Comparison of ENCODE assay signal across 22 mouse cellular contexts in the genomic region with DNA sequence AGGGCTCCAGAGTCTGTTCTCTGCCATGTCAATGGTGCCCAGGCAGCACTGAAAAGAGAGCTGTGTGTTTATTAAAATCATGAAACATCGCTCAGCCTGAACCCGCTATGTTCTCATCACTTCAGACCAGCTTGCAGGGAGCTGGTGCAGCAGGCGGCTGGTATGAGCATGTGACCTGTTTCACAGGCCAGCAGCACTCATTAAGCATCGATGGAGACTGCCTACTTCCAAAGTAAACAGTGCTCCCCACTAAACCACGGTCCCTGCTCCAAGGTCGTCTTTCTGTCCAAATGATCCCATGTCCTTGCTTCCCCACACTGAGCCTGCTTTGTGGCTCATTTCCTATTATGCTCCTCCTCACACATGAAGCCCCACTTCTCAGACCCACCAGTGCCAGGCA. TPM values are rescaled to one million over a fixed set of nuclear protein-coding genes. Genes with fewer than 3 reads are reported as not detected.
DNase-seq lines count a peak whose midpoint lies in the region; ATAC-seq lines count a peak whose summit lies in the region.
"Had no signal": no experiment of that assay in that cellular context is flagged by ENCODE, and none has a peak within 500 bp of the region (broad histone marks: within the 10 kb centered on the region; RNA-seq: fewer than 3 reads in every experiment).

No protein-coding gene starts in this region.

- no peak for ATAC-seq in heart, embryonic 12.5 days (ENCODE audit: insufficient number of reproducible peaks, low FRiP score)
- no peak for ATAC-seq in megakaryocyte progenitor cell, adult 5-6 weeks (replicated peaks; ENCODE audit: poor library complexity)
- ATAC-seq: activated CD4-positive, CD25-positive, alpha-beta regulatory T cell, adult 4 months; forebrain, embryonic 16.5 days had no signal

- H3K4me3 ChIP-seq in heart, embryonic 12.5 days: no peak overlapping the region
- H3K4me3 ChIP-seq: limb, embryonic 12.5 days; lung, embryonic 15.5 days; midbrain, embryonic 10.5 days had no signal

- H3K4me1 ChIP-seq in heart, embryonic 12.5 days (replicated peaks): no peaks in the 10 kb centered on the region
- H3K4me1 ChIP-seq: limb, embryonic 12.5 days; lung, embryonic 15.5 days; midbrain, embryonic 10.5 days had no signal

- DNase-seq in adrenal gland, adult 2 months: peak; percentile 61
- DNase-seq in adrenal gland, postnatal 4 days (ENCODE audit: low spot score in 2 of 2): no peak
- peak; percentile 40 to 45 for DNase-seq in heart, adult 18-20 months
- DNase-seq in kidney, adult 18-20 months: peak; percentile 24
- no peak for DNase-seq in kidney, adult 8-10 months
- DNase-seq in MN1 (ENCODE audit: low spot score): peak; percentile 48
- DNase-seq: cerebellum, adult 11-12 months; cerebellum, postnatal 25 days; embryo, embryonic 11 days; kidney, adult 9 months; lung, postnatal 4 days; right cerebral cortex, postnatal 14 days; spleen, adult 18-20 months; thymus, postnatal 25 days had no signal

- H3K9ac ChIP-seq in heart, embryonic 12.5 days: no peak overlapping the region
- H3K9ac ChIP-seq: limb, embryonic 12.5 days; liver, embryonic 14.5 days; lung, embryonic 15.5 days had no signal

- H3K27me3 ChIP-seq in heart, embryonic 12.5 days (replicated peaks): no peaks in the 10 kb centered on the region
- H3K27me3 ChIP-seq: limb, embryonic 12.5 days; lung, embryonic 15.5 days had no signal

- peaks cover 96% of the 10 kb centered on the region for H3K36me3 ChIP-seq in heart, embryonic 12.5 days

- 87% methylated on average over 6 of the region's 6 CpGs for WGBS in heart, embryonic 12.5 days

- H3K9me3 ChIP-seq in heart, embryonic 12.5 days (replicated peaks): no peaks in the 10 kb centered on the region
- H3K9me3 ChIP-seq: limb, embryonic 12.5 days; lung, embryonic 15.5 days; midbrain, embryonic 10.5 days had no signal

- no peak overlapping the region for H3K27ac ChIP-seq in heart, embryonic 12.5 days (ENCODE audit: poor library complexity, severe bottlenecking)
- H3K27ac ChIP-seq: limb, embryonic 12.5 days; liver, embryonic 14.5 days; lung, embryonic 15.5 days; midbrain, embryonic 10.5 days had no signal

- H3K4me2 ChIP-seq in heart, embryonic 12.5 days: no peak overlapping the region
- H3K4me2 ChIP-seq: limb, embryonic 12.5 days; lung, embryonic 15.5 days had no signal

RNA-seq across cellular contexts. Expression of a gene that starts 14.2 kb away (rescaled TPM):
- 100 to 1,000 TPM; 164 to 221 TPM for total RNA-seq in adrenal gland, adult 2 months (2021)
- polyA plus RNA-seq in adrenal gland, adult 2 months (2012; rRNA removed): 77.6 and 98.7 TPM in 2 replicates
- 100 to 1,000 TPM; 140 to 144 TPM for total RNA-seq in adrenal gland, postnatal 4 days (2021)
- 100 to 1,000 TPM; 623 to 655 TPM for total RNA-seq in heart, adult 18-20 months (2021)
- 121 and 123 TPM in 2 replicates for polyA plus RNA-seq in heart, embryonic 12.5 days (2016; fragmentation: Nextera tagmentation; extraction: Ambion mirVana)
- total RNA-seq in megakaryocyte progenitor cell, adult 5-6 weeks (2015): 24.3 and 25.0 TPM in 2 replicates
- 29.1 and 33.6 TPM in 2 replicates for total RNA-seq in megakaryocyte progenitor cell, adult 5-6 weeks (2017)

RNA-seq across cellular contexts. Expression of a gene that starts 21.6 kb away (rescaled TPM):
- 10 to 100 TPM in 1 of 2 experiments, 1 to 10 TPM in 1; 7.8 to 11.7 TPM for total RNA-seq in adrenal gland, adult 2 months (2021)
- 0.50 and 0.75 TPM in 2 replicates for polyA plus RNA-seq in adrenal gland, adult 2 months (2012; rRNA removed)
- total RNA-seq in adrenal gland, postnatal 4 days (2021): 1 to 10 TPM; 7.6 to 8.2 TPM
- 10 to 100 TPM; 17.2 to 22.3 TPM for total RNA-seq in heart, adult 18-20 months (2021)
- polyA plus RNA-seq in heart, embryonic 12.5 days (2016; fragmentation: Nextera tagmentation; extraction: Ambion mirVana): 9.0 and 9.1 TPM in 2 replicates
- 4.2 and 5.3 TPM in 2 replicates for total RNA-seq in megakaryocyte progenitor cell, adult 5-6 weeks (2015)
- 13.4 and 15.9 TPM in 2 replicates for total RNA-seq in megakaryocyte progenitor cell, adult 5-6 weeks (2017)

RNA-seq across cellular contexts. Expression of a gene that starts 21.7 kb away (rescaled TPM):
- total RNA-seq in adrenal gland, adult 2 months (2021): 10 to 100 TPM; 13.9 to 16.5 TPM
- polyA plus RNA-seq in adrenal gland, adult 2 months (2012; rRNA removed): 104 and 123 TPM in 2 replicates
- total RNA-seq in adrenal gland, postnatal 4 days (2021): 10 to 100 TPM; 40.8 to 42.6 TPM
- 1 to 10 TPM; 4.6 to 7.5 TPM for total RNA-seq in heart, adult 18-20 months (2021)
- 23.4 and 26.3 TPM in 2 replicates for polyA plus RNA-seq in heart, embryonic 12.5 days (2016; fragmentation: Nextera tagmentation; extraction: Ambion mirVana)
- 34.1 and 40.2 TPM in 2 replicates for total RNA-seq in megakaryocyte progenitor cell, adult 5-6 weeks (2015)
- total RNA-seq in megakaryocyte progenitor cell, adult 5-6 weeks (2017): 43.6 and 50.4 TPM in 2 replicates

RNA-seq across cellular contexts. Expression of a gene that starts 42.2 kb away (rescaled TPM):
- total RNA-seq in adrenal gland, adult 2 months (2021): 10 to 100 TPM; 22.7 to 25.7 TPM
- polyA plus RNA-seq in adrenal gland, adult 2 months (2012; rRNA removed): 0.75 and 1.2 TPM in 2 replicates
- 10 to 100 TPM; 29.6 to 29.9 TPM for total RNA-seq in adrenal gland, postnatal 4 days (2021)
- total RNA-seq in heart, adult 18-20 months (2021): 10 to 100 TPM in 1 of 2 experiments, 1 to 10 TPM in 1; 9.8 to 10.9 TPM
- 5.0 and 5.9 TPM in 2 replicates for polyA plus RNA-seq in heart, embryonic 12.5 days (2016; fragmentation: Nextera tagmentation; extraction: Ambion mirVana)
- 8.3 and 9.5 TPM in 2 replicates for total RNA-seq in megakaryocyte progenitor cell, adult 5-6 weeks (2015)
- total RNA-seq in megakaryocyte progenitor cell, adult 5-6 weeks (2017): 6.1 and 8.6 TPM in 2 replicates

RNA-seq across cellular contexts. Expression of a gene that starts 46.2 kb away (rescaled TPM):
- 10 to 100 TPM; 36.4 to 44.0 TPM for total RNA-seq in adrenal gland, adult 2 months (2021)
- 36.1 and 46.5 TPM in 2 replicates for polyA plus RNA-seq in adrenal gland, adult 2 months (2012; rRNA removed)
- total RNA-seq in adrenal gland, postnatal 4 days (2021): 10 to 100 TPM; 39.5 to 46.6 TPM
- total RNA-seq in heart, adult 18-20 months (2021): 10 to 100 TPM; 61.0 to 65.3 TPM
- 46.9 and 49.6 TPM in 2 replicates for polyA plus RNA-seq in heart, embryonic 12.5 days (2016; fragmentation: Nextera tagmentation; extraction: Ambion mirVana)
- total RNA-seq in megakaryocyte progenitor cell, adult 5-6 weeks (2015): 4.8 and 5.6 TPM in 2 replicates
- total RNA-seq in megakaryocyte progenitor cell, adult 5-6 weeks (2017): 10.5 and 12.2 TPM in 2 replicates

Comparison
In these comparisons a context has a peak if more than half of its experiments do, and no peak if none do; other contexts are left out.
1. DNase-seq: peak in adrenal gland, adult 2 months (single experiment), heart, adult 18-20 months (2 of 2), kidney, adult 18-20 months (single experiment) and MN1 (single experiment); none in adrenal gland, postnatal 4 days (0 of 2) and kidney, adult 8-10 months (0 of 2).
2. RNA of a gene that starts 14.2 kb away (total RNA-seq): 623 to 655 TPM in heart, adult 18-20 months, 164 to 221 TPM in adrenal gland, adult 2 months and 140 to 144 TPM in adrenal gland, postnatal 4 days; 24.3 to 33.6 TPM in megakaryocyte progenitor cell, adult 5-6 weeks; every median in the first group is over 4 times any median in the second.